Mouse (Mus musculus) kidney, embryonic 15.5 days (tissue): ENCODE results near the gene Scd1. TPM values are rescaled to one million over a fixed set of nuclear protein-coding genes. Genes with fewer than 3 reads are reported as not detected.
"Not testable (repeated sequence)": the region's sequence is repeated elsewhere in the genome, so short reads cannot be mapped to it uniquely, and the experiment has no call there.

Source experiments
- ATAC-seq: fragments of 200-750 bp; cut with Nextera tagmentation; replicated peaks from 2 replicates; pipeline ENCODE4 v1.8.0; 2017; ENCODE audit warnings: moderate TSS enrichment; ENCODE audit not compliant: low FRiP score
- H3K27ac ChIP-seq: fragments of 300-500 bp; sonication (generic); 2 replicates; pipeline ENCODE4 v1.5.1; 2015; ENCODE audit warnings: mild to moderate bottlenecking, inconsistent platforms
- H3K27me3 ChIP-seq: fragments of 300-500 bp; sonication (generic); 2 replicates; pipeline ENCODE4 v1.6.1; 2015; ENCODE audit warnings: inconsistent platforms
- H3K36me3 ChIP-seq: fragments of 300-500 bp; sonication (generic); 2 replicates; pipeline ENCODE4 v1.6.1; 2015; ENCODE audit warnings: inconsistent platforms
- H3K4me1 ChIP-seq: fragments of 300-500 bp; sonication (generic); 2 replicates; pipeline ENCODE4 v1.6.1; 2015; ENCODE audit warnings: inconsistent platforms
- H3K4me2 ChIP-seq: fragments of 300-500 bp; sonication (generic); 2 replicates; pipeline ENCODE4 v1.6.1; 2015; ENCODE audit warnings: moderate library complexity, mild to moderate bottlenecking, inconsistent platforms
- H3K4me3 ChIP-seq: fragments of 300-500 bp; sonication (generic); replicated peaks from 2 replicates; pipeline ENCODE4 v1.5.1; 2015; ENCODE audit warnings: mild to moderate bottlenecking, inconsistent platforms
- H3K9ac ChIP-seq: fragments of 300-500 bp; sonication (generic); 2 replicates; pipeline ENCODE4 v1.6.1; 2015; ENCODE audit warnings: mild to moderate bottlenecking, inconsistent platforms
- H3K9me3 ChIP-seq: fragments of 300-500 bp; sonication (generic); replicated peaks from 2 replicates; pipeline ENCODE4 v1.6.1; 2016; ENCODE audit warnings: inconsistent platforms
- WGBS: fragments of 180-500 bp; shearing (Covaris S2); methylation state at CpG from one replicate; pipeline ENCODE4 v1.1.7; 2015; ENCODE audit warnings: mixed read lengths; 5-methylcytosine and 5-hydroxymethylcytosine counted together
- polyA plus RNA-seq: library from polyadenylated mRNA; unstranded; fragments of >200 nt; fragmentation: Nextera tagmentation; extraction: Ambion mirVana; gene quantifications from 2 replicates; pipeline ENCODE4 v1.2.1, GENCODE M21; 2015

The Scd1 gene
- polyA plus RNA-seq, 1 experiment from 2014 or later, result 5.2 TPM

DNA sequence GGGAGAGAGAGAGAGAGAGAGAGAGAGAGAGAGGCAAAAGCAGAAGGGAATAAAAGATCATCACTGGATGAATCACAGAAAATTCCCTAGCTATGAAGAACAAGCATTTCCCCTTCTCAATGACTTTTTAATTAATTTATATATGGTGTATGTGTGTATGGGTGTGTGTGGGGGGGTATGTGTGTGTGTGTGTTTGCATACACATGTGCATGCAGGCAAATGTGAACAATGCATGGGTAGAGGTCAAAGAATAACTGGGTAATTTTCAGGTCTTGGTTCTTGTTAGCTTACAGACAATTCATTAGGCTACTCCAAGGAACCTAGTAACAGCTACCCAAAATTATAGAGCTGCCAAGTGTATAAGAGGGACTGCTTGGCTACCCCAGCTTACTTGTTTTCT is 28.6 kb downstream of the Scd1 start:
- no peak overlapping the region for H3K27ac ChIP-seq
- H3K36me3 ChIP-seq, result no peaks in the 10 kb centered on the region
- H3K4me2 ChIP-seq, result no peak overlapping the region
- ATAC-seq, result no peak
- no peaks in the 10 kb centered on the region for H3K9me3 ChIP-seq
- H3K27me3 ChIP-seq, result no peaks in the 10 kb centered on the region
- no peak overlapping the region for H3K9ac ChIP-seq
- H3K4me3 ChIP-seq, result no peak overlapping the region
- H3K4me1 ChIP-seq, result peaks cover 5% of the 10 kb centered on the region; the same call in 1 of the 2 replicates

DNA sequence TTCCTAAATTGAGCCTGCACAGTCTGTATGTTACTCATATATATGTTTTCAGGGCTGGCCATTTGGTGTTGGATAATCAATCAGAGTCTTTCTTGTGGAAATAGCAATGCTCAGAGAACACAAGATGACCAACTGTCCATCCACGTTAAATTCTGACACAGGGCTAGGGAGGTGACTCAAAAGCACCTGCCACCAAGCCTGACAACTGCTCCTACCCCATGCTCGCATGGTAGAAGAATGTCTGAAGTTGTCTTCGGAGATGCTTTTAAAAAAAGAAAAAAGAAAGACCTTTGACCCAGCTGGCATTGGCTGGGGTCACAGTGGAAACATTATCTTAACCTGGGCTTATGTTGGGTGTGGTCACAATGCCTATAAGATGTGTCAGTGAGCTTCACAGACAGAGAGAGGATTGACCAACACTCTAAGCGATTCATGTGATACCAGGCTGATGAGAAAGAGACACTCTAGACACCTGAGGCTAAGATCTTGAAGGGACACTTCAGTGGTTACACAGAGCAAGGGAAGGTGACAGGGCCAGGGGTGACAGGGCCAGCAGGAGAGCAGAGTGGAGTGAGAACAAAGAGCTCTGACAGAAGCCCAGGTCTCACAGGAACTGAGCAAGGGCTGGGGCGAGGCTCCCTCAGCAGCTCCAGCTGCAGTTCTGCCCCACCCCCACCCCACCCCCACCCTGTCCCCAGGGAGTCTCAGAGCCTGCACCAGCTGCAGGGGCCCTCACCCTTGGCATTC is 29.9 kb downstream of the Scd1 start:
- no peak overlapping the region for H3K9ac ChIP-seq
- H3K4me3 ChIP-seq, result no peak overlapping the region
- H3K27me3 ChIP-seq, result no peaks in the 10 kb centered on the region
- no peak for ATAC-seq
- H3K4me2 ChIP-seq, result no peak overlapping the region
- no peaks in the 10 kb centered on the region for H3K9me3 ChIP-seq
- no peak overlapping the region for H3K27ac ChIP-seq
- H3K4me1 ChIP-seq, result peaks cover 5% of the 10 kb centered on the region; the same call in 1 of the 2 replicates
- WGBS, result 45% methylated on average over 5 of the region's 5 CpGs
- H3K36me3 ChIP-seq, result no peaks in the 10 kb centered on the region

GRCm38 (mm10) chr19:44376511-44376951 is 31.1 kb downstream of the Scd1 start:
- Histone ChIP-seq H3K4me2 (no peak overlapping the region), H3K9me3 (no peaks in the 10 kb centered on the region), H3K9ac (no peak overlapping the region), H3K4me1 (peaks cover 5% of the 10 kb centered on the region; the same call in 1 of the 2 replicates), H3K36me3 (no peaks in the 10 kb centered on the region), H3K4me3 (no peak overlapping the region), H3K27ac (no peak overlapping the region), H3K27me3 (peaks cover 6% of the 10 kb centered on the region)
- no peak for ATAC-seq
- 38% methylated on average over 3 of the region's 3 CpGs for WGBS

- H3K9me3 ChIP-seq, result no peaks in the 10 kb centered on the region
- H3K36me3 ChIP-seq, result no peaks in the 10 kb centered on the region
- no peak overlapping the region for H3K9ac ChIP-seq
- peak; percentile 83; the same call in 1 of the 2 replicates for ATAC-seq
- H3K27ac ChIP-seq, result no peak overlapping the region
- no peak overlapping the region for H3K4me2 ChIP-seq
- WGBS, result 18% methylated on average over 6 of the region's 6 CpGs
- H3K27me3 ChIP-seq, result peaks cover 6% of the 10 kb centered on the region
- peaks cover 3% of the 10 kb centered on the region; the same call in 1 of the 2 replicates for H3K4me1 ChIP-seq
- no peak overlapping the region for H3K4me3 ChIP-seq
Observed at GRCm38 (mm10) chr19:44372969-44373368, 34.7 kb downstream of the Scd1 start.

- ATAC-seq, result no peak
- H3K4me2 ChIP-seq, result no peak overlapping the region
Observed at GRCm38 (mm10) chr19:44370231-44370630, 37.4 kb downstream of the Scd1 start.

GRCm38 (mm10) chr19:44369371-44369770 is 38.3 kb downstream of the Scd1 start:
- Histone ChIP-seq H3K9me3 (no peaks in the 10 kb centered on the region), H3K4me1 (peaks cover 7% of the 10 kb centered on the region; the same call in 1 of the 2 replicates), H3K36me3 (no peaks in the 10 kb centered on the region), H3K27ac (no peak overlapping the region), H3K4me2 (no peak overlapping the region), H3K9ac (no peak overlapping the region), H3K4me3 (no peak overlapping the region), H3K27me3 (peaks cover 6% of the 10 kb centered on the region)
- WGBS, result 72% methylated on average over 8 of the region's 8 CpGs
- no peak for ATAC-seq

More at GRCm38 (mm10) chr19:44370231-44370630, 37.4 kb downstream of the Scd1 start:
- H3K4me1 ChIP-seq, result peaks cover 7% of the 10 kb centered on the region; the same call in 1 of the 2 replicates
- H3K27ac ChIP-seq, result no peak overlapping the region
- 56% methylated on average over 5 of the region's 5 CpGs for WGBS
- no peaks in the 10 kb centered on the region for H3K36me3 ChIP-seq
- no peaks in the 10 kb centered on the region for H3K9me3 ChIP-seq
- no peak overlapping the region for H3K4me3 ChIP-seq
- H3K27me3 ChIP-seq, result peaks cover 6% of the 10 kb centered on the region
- no peak overlapping the region for H3K9ac ChIP-seq

DNA sequence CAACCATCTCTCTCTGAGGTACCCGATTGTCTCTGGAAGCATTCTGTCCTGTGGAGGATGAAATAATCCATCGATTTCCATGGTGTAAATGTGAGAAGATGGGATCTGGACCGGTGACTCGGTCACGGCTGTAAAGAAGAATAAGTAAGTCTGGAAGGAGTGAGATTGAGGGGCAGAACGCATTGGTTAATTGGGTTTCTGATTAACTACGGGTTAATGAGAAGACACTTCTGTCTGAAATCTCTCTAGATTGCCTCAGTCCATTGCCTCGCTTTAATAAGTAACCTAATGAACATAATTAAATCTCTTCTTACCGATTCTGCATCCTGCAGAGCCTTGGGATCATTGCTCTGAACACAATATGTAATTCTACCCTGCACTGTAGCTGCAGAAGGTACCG is 40.6 kb downstream of the Scd1 start:
- 46% methylated on average over 10 of the region's 10 CpGs for WGBS
- not testable (repeated sequence) for H3K9ac ChIP-seq, H3K27me3 ChIP-seq, H3K36me3 ChIP-seq, H3K4me3 ChIP-seq, H3K9me3 ChIP-seq, H3K27ac ChIP-seq
- 0 out of 2 replicates have a peak, but pooled peaks have one; percentile 43 for ATAC-seq
- H3K4me2 ChIP-seq, result peak overlapping the region; percentile 17; the same call in 1 of the 2 replicates
- peaks cover 11% of the 10 kb centered on the region; the same call in 1 of the 2 replicates for H3K4me1 ChIP-seq

- Histone ChIP-seq H3K4me1 (peaks cover 11% of the 10 kb centered on the region; the same call in 1 of the 2 replicates), H3K9me3 (0 out of 2 replicates have a peak, but pooled peaks cover 2% of the 10 kb centered on the region), H3K36me3 (no peaks in the 10 kb centered on the region), H3K27me3 (no peaks in the 10 kb centered on the region), H3K4me2 (no peak overlapping the region), H3K9ac (no peak overlapping the region), H3K27ac (no peak overlapping the region), H3K4me3 (no peak overlapping the region)
- WGBS, result 86% methylated on average over 4 of the region's 4 CpGs
- ATAC-seq, result no peak
Observed at GRCm38 (mm10) chr19:44365733-44366132, 41.9 kb downstream of the Scd1 start.

DNA sequence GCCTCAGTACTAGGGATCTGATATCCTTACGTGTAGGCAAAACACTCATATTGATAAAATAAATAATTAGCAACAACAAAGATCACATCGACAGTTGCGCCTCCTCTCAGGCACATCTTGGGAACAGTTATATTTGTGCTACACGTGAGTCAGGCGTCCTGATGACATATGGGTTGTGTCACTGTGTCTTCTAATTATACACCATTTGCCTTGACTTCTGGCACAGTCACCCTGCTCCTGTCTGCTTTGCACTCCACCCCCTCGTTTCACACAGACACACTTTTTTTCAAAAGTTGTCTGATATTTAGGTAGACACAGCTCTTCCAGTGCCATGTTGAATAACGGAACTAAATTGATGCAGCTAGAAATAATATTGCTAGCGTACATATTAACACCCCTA is 43.6 kb downstream of the Scd1 start:
- 77% methylated on average over 8 of the region's 8 CpGs for WGBS
- no peak for ATAC-seq
- no peaks in the 10 kb centered on the region for H3K27me3 ChIP-seq

GRCm38 (mm10) chr19:44363529-44363928 is 44.1 kb downstream of the Scd1 start:
- Histone ChIP-seq H3K27ac (no peak overlapping the region), H3K4me3 (no peak overlapping the region), H3K36me3 (no peaks in the 10 kb centered on the region), H3K9ac (no peak overlapping the region), H3K27me3 (no peaks in the 10 kb centered on the region), H3K4me1 (peaks cover 16% of the 10 kb centered on the region; the same call in 1 of the 2 replicates), H3K9me3 (0 out of 2 replicates have a peak, but pooled peaks cover 4% of the 10 kb centered on the region), H3K4me2 (no peak overlapping the region)
- WGBS, result 22% methylated on average over 13 of the region's 13 CpGs
- ATAC-seq, result 0 out of 2 replicates have a peak, but pooled peaks have one; percentile 56

More for the DNA sequence above, 43.6 kb downstream of the Scd1 start:
- no peak overlapping the region for H3K4me2 ChIP-seq
- no peak overlapping the region for H3K4me3 ChIP-seq
- peaks cover 12% of the 10 kb centered on the region; the same call in 1 of the 2 replicates for H3K4me1 ChIP-seq
- H3K36me3 ChIP-seq, result no peaks in the 10 kb centered on the region
- no peak overlapping the region for H3K27ac ChIP-seq
- H3K9me3 ChIP-seq, result 0 out of 2 replicates have a peak, but pooled peaks cover 4% of the 10 kb centered on the region
- H3K9ac ChIP-seq, result no peak overlapping the region

DNA sequence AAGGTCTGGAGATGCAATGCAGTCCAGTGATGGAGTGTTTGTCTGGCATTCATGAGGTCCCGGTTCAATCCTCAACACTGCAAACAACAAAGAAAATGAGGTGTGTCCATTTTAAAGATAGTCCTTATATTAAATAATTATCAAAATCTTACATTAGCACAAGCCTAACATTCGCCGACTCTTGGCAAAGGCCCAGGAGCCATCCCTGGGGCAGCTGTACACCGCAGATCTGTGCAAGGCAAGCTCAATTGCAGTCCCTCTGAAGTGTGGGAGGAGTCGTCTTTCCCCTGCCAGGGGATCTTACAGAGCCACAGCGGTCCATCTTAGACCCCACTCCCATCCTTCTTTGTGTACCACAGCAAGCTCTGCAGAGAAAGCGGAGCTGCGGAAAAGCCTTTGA is 49.0 kb downstream of the Scd1 start:
- no peak overlapping the region for H3K27ac ChIP-seq
- no peaks in the 10 kb centered on the region for H3K36me3 ChIP-seq
- H3K27me3 ChIP-seq, result no peaks in the 10 kb centered on the region
- H3K4me3 ChIP-seq, result no peak overlapping the region
- ATAC-seq, result no peak
- no peak overlapping the region for H3K9ac ChIP-seq
- 46% methylated on average over 8 of the region's 8 CpGs for WGBS
- no peak overlapping the region for H3K4me2 ChIP-seq
- H3K4me1 ChIP-seq, result peaks cover 12% of the 10 kb centered on the region
- H3K9me3 ChIP-seq, result 0 out of 2 replicates have a peak, but pooled peaks cover 4% of the 10 kb centered on the region

- Histone ChIP-seq H3K9ac (no peak overlapping the region), H3K27me3 (no peaks in the 10 kb centered on the region), H3K27ac (no peak overlapping the region), H3K36me3 (no peaks in the 10 kb centered on the region), H3K4me3 (no peak overlapping the region), H3K4me2 (no peak overlapping the region), H3K9me3 (no peaks in the 10 kb centered on the region), H3K4me1 (peaks cover 3% of the 10 kb centered on the region)
- ATAC-seq, result no peak
- WGBS, result 80% methylated on average over 7 of the region's 7 CpGs
Observed at GRCm38 (mm10) chr19:44351756-44352155, 55.9 kb downstream of the Scd1 start.
